Mouse (Mus musculus) CD8-positive naive resting alpha-beta T cell, adult 2 months (primary cell): ENCODE measurements around the gene Rab8a.
A peak's percentile ranks its signal among the peaks of the same experiment; 100 is the strongest.
"Not testable (repeated sequence)": the region's sequence is repeated elsewhere in the genome, so short reads cannot be mapped to it uniquely, and the experiment has no call there.

Experiments
- DNase-seq, 2 experiments: peaks; one replicate each; pipeline ENCODE4 v3.0.0; 2022; ENCODE audit warnings: low read depth in 2 of 2, low spot score in 2 of 2

The Rab8a gene

DNA sequence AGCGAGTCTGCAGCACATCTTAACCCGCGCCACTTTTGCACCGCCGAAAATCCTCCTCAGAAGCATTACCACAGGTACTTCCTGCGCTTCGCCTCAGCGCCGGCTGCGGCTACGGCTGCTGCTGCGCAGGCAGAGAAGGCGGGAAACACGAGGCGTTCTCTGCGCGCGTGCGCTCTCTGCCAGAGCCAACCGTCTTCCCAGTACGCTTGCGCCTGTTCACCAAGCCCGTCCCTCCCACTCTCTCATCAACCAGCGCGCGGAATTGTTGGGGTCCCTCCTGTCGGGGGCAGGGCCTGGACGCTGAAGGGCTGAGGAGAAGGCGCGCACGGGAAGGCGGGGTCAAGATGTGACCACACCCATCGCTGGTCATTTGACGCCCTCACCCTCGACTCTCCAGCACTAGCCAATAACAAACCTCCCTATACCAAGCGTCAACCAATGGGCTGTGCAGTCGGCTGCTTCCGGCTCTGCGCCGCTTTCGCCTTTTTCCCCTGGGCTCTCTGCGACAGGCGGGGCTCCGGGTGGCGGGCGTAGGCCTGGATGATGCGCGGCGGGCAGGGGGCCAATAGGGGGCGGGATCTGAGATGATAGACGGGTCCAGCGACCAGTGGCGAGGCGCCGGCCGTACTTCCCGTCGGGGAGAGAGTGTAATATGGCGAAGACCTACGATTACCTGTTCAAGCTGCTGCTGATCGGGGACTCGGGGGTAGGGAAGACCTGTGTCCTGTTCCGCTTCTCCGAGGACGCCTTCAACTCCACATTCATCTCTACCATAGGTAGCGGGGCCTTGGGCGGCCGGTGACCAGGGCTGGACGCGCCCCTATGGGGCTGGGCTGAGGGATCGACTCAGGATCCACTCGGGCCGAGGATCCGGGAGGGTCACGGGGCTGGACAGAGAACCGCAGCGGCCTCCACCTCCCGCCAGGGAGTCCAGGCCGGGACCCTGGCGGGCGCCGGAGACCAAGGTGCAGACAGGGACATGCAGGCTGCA is at the start of gene Rab8a:
Gene Rab8a, plus strand, starts transcription at position 494 of the 991 bp plus-strand sequence.
- DNase-seq = peak; percentile 99 to 100

DNA sequence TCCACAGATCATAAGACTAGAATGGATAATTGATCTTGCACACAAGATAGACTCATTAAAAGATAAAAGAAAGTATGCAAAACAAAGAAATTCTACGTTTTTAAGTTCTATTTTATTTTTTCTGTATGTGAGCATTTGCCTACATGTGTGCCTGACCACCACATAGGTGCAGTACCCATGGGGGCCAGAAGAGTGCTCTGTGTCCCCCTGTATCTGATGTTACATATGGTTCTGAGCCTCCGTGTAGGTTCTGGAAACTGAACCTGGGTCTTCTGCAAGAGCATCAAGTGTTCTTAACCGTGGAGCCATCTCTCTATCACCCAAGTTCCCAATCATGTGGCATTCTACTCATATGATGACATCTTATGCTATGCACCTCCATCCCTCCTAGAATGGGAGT is 48.5 kb upstream of the Rab8a start:
- peak in 1 of 2 experiments; percentile 31 for DNase-seq

DNA sequence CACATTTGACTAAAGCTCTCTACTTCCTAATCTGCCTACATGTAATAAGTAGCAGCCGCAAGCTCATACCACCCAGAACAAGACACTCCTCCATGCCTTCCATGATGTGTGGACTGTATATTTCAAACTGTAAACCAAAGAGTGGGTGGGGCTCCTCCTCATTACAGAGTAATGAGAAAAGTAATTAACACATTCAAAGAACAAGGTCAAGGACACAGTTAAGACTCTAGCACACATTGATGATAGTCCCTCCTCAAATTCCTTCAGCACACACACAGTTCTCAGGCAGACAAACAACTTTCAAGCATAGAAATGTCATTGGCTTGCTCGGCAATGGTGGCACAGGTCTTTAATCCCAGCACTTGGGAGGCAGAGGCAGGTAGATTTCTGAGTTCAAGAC is 45.8 kb upstream of the Rab8a start:
- no peak for DNase-seq

DNA sequence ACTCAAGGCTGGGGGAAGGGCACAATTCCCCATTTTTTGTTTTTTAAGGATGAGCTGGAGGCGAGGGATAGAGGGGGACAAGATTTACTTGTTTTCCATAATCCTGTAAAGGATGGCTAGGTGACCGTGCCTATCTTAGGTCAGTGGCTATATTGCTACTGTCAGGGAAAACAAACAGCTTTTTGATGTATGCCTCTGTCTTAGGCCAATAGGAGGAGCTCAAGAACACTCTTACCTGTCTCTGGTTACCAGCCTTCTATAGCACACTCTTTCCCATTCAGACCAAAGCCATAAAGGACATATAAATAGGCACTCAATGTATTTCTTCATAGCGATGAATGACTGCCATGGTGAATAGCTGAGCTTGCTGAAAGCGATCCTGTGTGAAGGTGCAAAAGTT is 42.4 kb upstream of the Rab8a start:
- no peak for DNase-seq

DNA sequence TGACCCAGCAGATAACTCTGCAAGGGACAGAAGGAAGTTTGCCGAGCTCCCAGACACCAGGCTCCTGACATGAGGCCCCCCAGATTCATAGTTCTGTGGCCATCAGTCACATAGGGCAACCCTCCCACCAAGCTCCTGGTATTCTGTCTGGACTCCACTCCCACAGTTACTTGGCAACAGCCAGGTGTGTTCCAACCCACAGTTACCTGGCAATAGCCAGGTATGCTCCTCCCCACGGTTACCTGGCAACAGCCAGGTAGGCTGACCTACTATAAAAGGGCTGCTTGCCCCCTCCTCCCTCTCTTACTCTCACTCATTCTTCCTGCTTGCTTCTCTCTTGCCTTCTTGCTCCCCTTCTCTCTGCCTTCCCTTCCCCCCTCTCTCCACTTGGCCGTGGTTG is 39.5 kb upstream of the Rab8a start:
- not testable (repeated sequence) for DNase-seq

DNA sequence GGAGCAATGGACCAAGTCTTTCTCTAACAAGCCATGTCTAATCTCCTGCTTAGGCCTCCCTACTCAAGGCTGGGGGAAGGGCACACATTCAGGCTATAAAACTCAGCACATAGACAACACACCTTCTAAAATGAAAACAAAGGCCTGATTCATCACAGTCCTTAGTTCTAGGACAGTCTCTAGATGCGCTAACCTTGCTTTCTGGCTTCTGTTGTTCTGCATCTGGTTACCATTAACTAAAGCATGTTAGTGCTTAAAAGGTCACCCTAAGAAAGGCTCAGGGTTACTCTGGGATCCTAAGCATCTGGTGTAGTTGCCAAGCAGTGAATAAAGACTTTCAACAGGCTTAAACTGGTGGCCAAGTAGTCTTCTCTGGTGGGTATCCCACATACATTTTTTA is 39.0 kb upstream of the Rab8a start:
- DNase-seq = no peak

DNA sequence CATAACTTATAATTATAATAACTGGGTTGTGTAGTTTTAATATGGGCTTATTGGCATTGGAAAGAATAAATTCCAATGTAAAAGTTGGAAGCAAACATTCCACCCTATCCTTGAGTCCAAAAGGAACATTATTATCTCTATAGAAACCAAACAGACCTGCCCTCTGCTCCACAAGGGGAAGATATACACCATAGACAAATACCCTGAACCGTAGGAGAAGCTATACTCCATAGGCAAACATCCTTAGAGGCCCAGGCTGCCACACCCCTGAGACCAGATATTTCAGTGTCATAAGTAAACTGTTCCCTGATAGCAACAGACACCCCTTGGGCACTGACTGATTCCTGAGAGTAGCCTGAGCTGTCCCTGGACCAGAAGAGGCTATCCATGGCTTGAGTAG is 33.2 kb upstream of the Rab8a start:
- no peak for DNase-seq

DNA sequence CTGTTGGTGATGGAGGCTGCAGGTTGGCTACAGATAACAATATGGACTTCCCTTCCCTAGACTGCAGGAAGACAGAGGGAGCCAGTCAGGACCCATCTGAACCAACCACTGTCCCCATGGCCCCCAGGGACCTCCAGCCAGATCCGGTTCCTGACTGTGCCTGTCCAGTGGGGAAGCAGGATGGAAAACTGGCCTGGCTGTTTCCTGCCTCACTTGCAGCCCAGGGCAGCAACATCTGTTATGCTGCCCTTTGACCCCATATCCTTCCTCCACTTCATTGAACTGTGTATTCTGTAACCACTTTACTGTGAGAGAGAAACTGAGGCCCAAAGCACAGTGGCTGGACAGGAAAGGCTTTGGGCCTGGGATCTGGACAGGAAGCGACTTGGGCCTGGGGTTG is 29.7 kb upstream of the Rab8a start:
- no peak for DNase-seq

DNA sequence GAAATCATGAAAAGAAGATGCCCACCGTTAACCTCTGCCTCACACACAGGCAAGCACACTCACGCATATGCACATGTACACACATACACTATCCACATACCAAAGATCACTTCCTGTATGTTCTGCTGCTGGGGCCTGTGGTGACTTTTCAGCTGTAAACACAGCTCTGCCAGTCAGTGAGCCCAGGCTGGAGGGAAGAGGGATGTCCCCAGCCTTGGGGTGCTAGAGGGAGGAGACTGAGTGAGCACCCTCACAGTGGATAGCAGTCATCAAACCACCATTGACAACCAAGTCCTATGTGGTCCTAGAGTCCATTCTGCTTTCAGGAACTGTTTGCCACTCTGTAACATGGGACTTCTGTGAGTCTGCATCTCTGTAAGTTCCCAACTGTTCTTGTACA is 29.1 kb upstream of the Rab8a start:
- DNase-seq = peak; percentile 39 to 47

DNA sequence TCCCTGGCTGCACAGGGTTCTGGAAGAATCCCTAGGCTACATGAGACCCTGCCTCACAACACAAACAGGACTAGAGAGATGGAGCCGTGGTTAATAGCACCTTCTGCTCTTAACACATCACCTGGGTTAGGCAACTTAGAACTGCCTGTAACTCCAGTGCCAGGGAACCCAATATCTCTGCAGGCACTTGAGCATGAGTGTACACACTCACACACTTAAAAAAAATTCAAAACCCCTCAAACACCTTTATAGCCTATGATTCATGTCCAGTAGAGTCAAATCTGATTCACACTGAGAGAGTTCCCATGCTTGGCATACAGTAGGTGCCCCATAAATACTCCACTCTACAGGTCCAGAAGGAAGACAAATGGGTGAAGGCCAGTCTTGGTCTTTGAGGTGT is 28.6 kb upstream of the Rab8a start:
- DNase-seq = no peak

DNA sequence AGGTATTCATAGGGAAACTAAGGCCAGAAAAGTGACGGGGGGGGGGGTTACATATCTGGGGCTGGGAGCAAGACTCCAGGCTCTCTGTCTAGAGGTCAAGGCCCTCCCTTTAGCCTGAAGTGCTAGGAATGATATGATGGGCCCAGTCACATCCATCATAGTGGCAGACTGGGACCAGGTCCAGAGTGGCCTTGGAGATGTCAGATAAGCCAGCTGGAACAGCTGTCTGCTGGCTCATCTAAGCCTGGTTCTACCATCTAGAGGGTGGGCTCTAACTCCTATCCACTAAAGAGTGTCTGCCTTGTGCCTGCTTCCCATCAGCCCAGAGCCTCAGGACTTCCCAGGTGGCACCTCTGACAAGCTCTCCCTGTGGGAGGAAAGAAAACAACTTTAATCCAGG is 28.1 kb upstream of the Rab8a start:
- DNase-seq = no peak

DNA sequence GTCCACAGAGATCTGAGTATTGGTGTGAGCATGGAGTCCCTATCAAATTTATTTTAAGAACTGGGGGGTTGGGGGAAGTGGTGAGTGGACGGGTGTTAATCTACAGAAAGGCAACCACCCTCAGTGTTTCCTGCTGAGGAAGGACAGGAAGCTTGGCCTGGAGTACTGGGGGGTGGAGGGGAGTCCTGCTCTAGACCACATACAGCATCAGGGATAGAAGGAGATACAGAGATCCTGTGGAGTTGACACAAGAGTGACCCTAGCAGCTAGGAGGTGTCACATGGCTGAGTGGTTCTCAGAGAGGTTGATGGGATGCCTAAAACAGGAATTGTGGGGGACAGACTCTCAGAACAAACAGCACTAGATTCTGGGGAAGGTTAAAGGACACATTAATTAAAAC is 27.5 kb upstream of the Rab8a start:
- DNase-seq = no peak

DNA sequence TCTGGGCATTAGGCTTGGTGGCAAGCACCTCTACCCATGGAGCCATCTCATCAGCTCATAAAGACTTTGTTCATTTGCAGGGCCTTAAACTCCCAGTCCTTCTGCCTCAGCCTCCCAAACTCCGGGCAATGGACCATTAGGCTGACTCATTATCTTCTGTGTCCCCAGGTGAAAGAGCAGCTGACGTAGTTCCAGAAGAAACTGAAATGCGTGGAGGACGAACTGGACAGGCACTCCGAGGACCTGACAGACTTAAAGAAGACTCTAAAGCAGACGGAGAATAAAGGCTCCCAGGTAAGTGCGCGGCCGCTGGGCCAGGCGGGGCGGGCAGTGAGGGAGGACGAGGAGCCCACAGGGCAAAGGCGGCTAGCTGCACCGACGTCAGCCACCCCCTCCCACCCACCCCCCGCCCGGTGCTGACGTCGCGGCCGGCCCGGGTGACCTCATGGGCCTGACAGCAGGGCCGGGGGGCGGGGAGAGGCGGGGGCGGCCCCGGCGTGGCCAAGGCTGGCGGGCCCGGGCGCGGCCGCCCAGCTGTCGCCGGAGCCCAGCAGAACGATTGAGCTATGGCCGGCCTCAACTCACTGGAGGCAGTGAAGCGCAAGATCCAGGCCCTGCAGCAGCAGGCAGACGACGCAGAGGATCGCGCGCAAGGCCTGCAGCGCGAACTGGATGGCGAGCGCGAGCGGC is 26.1 kb upstream of the Rab8a start, which contains the start of gene Tpm4:
Gene Tpm4, plus strand, starts transcription at position 220 of the 690 bp plus-strand sequence.
- DNase-seq = peak; percentile 43 to 46

DNA sequence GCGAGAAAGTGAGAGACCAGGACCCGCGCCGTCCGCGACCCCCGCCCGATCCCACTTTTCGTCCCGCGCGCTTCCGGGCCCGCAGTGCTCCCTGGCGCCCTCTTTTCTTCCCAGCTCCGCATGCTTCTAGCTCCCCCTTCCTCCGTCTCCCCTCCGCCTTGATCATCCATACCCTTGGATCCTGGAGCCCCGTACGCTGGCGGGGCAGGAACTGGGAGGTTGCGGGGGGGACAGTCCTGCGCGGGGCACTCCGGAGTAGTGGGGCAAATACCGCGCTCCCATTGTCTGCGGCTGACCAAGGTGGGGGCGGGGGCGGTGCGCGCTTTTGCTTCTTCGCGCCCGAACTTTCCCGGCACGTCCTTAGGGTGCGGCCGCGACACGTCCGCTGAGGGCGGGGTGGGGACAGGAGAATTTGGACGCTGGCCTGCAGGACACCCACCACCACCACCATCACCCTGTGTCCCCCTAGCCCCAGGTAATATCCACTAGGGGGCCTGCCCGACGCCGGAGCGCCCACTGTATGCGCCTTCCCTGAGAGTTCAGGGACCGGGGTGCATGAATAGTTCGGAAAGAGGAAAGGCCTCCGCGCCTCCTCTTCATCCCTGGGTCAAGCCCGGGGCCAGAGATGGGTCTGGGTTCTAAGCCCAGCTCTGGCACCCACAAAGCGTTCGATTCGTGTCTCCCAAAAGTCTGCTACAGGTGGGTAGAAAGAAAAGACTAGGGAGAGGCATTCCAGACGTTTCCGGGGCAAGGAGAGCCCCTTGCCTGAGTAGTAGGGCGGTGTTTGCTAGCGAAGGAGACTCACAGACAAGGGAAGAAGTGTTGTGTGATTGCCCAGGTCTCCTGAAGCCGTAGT is 25.3 kb upstream of the Rab8a start:
- peak; percentile 35 to 44 for DNase-seq

DNA sequence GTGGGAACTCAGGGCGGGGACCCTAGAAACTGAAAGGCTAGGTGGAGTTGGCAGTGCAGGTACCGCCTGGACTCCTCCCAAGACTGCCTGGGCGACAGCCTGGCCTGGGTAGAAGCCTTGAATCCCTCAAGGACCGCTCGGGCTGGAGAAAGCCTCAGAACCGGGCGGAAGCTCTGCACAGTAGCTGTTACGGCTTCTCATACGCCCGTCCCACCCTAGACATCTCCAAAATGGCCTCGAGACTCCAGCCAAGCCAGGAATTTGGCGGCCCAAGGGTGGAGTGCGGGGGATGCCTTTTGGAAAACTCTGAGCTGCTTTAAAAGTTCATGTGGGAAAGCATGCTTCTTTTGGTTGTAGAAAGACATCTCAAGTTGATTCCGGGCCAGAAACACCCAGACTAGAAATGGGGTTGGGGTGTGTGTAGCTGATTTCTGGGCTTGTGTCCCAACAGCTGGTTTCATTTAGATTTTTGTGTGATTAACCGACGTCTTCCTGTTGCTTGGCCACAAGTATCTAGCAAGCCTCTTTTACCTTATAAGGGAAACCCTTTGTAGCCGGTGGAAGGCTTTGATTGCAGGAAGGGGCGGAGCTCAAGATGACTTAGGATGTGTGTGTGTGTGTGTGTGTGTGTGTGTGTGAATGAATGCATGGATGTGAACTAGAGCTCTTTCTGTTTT is 24.6 kb upstream of the Rab8a start:
- peak; percentile 81 to 86 for DNase-seq

DNA sequence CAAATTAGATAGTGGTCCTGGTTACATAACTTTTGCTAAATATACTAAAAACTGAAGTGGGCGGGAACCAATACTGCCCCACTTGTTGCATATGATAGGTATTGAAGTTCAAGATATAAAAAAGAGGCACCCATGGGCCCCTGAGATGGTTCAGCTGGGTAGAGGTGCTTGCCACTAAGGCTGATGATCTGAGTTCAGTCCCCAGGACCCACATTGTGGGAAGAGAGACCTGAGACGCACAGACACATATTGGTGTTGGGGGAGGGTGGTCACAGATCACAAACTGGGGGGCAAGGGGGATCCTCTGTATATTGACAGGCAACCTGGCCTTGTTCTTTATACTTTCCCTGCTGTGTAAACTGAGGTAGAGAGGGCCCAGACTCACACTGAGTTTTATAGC is 23.6 kb upstream of the Rab8a start:
- no peak for DNase-seq

DNA sequence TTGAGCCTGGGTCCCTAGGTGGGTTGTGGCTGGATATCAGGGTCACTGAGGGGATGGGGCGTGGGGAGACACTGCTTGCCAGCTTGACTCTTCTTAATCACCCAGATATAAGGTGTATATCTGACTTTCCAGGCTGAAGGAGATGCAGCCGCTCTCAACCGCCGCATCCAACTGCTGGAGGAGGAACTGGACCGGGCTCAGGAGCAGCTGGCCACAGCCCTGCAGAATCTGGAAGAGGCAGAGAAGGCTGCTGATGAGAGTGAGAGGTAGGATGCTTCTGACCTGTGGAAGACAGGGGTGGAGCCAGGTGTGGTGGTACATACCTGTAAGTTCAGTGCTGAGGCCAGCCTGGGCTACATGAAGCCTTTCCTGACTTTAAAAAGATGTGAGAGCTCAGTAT is 22.5 kb upstream of the Rab8a start:
- no peak for DNase-seq

DNA sequence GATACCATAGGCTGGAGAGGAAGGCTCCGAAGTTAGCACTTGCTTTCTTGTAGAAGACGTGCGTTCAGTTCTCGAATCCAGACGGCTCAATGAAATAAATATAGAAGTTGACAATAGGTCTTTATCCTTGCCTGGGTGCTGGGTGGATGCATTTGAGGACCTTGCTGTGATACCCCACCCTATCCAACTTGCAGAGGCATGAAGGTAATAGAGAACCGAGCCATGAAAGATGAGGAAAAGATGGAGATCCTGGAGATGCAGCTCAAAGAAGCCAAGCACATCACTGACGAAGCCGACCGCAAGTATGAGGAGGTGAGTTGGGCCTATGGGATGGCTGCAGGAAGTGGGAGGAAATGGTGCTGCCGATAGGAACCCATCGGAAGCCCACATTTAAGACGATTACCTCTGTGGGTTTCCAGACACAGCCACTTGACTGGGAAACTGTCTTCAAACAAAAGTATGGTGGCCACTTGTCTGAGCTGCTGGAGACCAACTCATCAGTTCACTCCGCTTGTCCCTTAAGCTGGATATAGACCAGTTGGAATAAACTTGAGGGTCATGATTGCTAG is 17.7 kb upstream of the Rab8a start:
- DNase-seq = no peak

DNA sequence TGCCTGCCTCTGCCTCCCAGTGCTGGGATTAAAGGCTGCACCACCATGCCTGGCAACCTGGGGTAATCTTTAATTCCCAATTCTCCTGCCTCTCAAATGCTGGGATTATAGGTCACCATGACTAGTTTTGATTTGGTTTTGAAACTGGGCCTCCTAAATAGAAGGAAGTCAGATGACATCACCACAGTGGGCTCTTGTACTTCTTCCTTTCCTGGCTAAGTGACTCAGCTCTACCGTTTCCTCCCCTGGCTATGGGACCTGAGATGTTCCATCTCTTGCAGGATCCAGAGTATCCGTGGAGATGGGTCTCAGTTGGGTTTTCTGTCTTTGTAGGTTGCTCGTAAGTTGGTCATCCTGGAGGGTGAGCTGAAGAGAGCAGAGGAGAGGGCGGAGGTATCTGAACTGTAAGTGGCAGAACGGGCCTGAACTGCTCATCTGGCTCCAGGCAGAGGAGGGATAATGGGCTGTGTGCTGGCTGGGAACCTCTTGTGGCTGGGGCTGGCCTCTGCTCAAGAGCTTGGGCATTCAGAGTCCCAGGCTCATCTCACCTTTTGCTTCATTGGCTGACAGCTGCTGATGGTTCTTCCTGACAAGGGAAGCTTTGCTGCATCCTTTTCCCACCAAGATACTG is 16.5 kb upstream of the Rab8a start:
- DNase-seq = no peak

DNA sequence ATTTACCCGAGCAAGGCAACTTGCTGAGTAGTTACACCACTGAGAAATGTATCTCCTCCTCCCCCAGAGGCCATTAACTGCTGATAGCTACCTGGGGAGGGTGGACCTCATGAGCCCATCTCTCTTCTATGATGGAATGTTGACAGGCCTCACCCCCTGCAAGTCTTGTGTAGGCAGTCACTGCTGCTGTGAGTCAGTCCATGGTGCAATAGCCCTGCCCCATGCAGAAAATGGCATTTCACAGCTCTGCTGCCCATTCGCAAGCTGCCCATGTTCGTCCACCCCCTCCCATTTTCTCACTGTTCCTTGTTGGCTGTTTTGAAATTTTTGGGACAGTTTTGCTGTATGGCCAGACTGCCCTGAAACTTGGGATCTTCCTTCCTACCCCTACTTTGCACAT is 15.5 kb upstream of the Rab8a start:
- DNase-seq = no peak
